Mouse (Mus musculus) cerebellum, adult 2 months (tissue): ENCODE measurements around the gene Sox5. TPM values are rescaled to one million over a fixed set of nuclear protein-coding genes. Genes with fewer than 3 reads are reported as not detected.

Source experiments
- DNase-seq, 2 experiments: peaks; one replicate each; pipeline ENCODE4 v3.0.0; 2021
- H3K27ac ChIP-seq: fragments of 200-500 bp; 2 replicates; pipeline ENCODE4 v1.5.1; 2012; ENCODE audit warnings: low read length, control low read depth, inconsistent platforms; ENCODE audit not compliant: insufficient read depth
- H3K27me3 ChIP-seq: fragments of 200-500 bp; 2 replicates; pipeline ENCODE4 v1.6.1; 2012; ENCODE audit warnings: inconsistent platforms, mild to moderate bottlenecking, low read length, moderate library complexity; ENCODE audit not compliant: control insufficient read depth, insufficient read depth
- H3K4me1 ChIP-seq: fragments of 200-500 bp; 2 replicates; pipeline ENCODE4 v1.6.1; 2011; ENCODE audit warnings: low read length; ENCODE audit not compliant: control insufficient read depth, insufficient read depth
- H3K4me3 ChIP-seq: fragments of 200-500 bp; replicated peaks from 2 replicates; pipeline ENCODE3; 2011; ENCODE audit warnings: mild to moderate bottlenecking, low read depth, low read length, control low read depth; ENCODE audit not compliant: insufficient read depth
- CTCF ChIP-seq: fragments of 200-500 bp; IDR thresholded peaks from 2 replicates; pipeline ENCODE4 v1.5.1; 2011; ENCODE audit warnings: low read depth, mild to moderate bottlenecking, control low read depth, low read length, moderate library complexity, borderline replicate concordance; ENCODE audit not compliant: insufficient read depth
- POLR2A ChIP-seq: fragments of 200-500 bp; IDR thresholded peaks from 2 replicates; pipeline ENCODE4 v1.6.1; 2011; ENCODE audit warnings: low read length, control low read depth, borderline replicate concordance; ENCODE audit not compliant: insufficient read depth
- WGBS: fragments of 180-500 bp; shearing (Covaris S2); methylation state at CpG from one replicate; pipeline ENCODE4 v1.1.7; 2018; 5-methylcytosine and 5-hydroxymethylcytosine counted together
- polyA plus RNA-seq: library from polyadenylated mRNA; depleted of rRNA; stranded (reverse); fragments of >200 nt; gene quantifications from 2 replicates; pipeline ENCODE4 v1.2.3, GENCODE M21; 2012

Sox5 gene
- polyA plus RNA-seq, 1 experiment, result 13.3 TPM

DNA sequence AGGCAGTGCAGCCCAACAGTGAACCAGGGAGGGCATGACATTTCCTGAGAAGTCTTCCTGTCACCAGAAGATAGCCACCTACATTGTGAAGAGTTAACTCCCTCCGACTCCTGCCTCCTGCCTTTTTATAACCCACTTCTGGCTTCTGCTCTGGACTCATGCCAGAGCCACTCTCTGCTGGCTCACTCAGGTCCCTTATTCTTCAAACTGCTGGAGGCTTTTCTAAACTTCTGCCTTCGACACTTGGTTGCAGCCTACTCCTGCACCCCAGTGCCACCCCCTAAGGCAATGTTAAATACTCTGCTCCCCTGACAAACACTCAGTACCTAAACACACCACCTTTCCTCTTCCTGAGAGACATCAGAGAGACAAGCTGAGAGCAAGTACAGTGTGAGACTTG, 12.7 kb downstream of the Sox5 start:
- no peak for DNase-seq
- 0 out of 2 replicates have a peak, but pooled peaks cover 2% of the 10 kb centered on the region for H3K27me3 ChIP-seq
- H3K4me1 ChIP-seq, result no peaks in the 10 kb centered on the region
- 27% methylated on average over 2 of the region's 2 CpGs for WGBS
- H3K4me3 ChIP-seq, result no peak overlapping the region
- H3K27ac ChIP-seq, result no peak overlapping the region
- TF ChIP-seq POLR2A, result no peak
- no peak for TF ChIP-seq CTCF

GRCm38 (mm10) chr6:144761902-144762301, 19.9 kb downstream of the Sox5 start:
- WGBS, result 83% methylated on average over 12 of the region's 12 CpGs
- no peak for DNase-seq
- Histone ChIP-seq H3K4me1 (no peaks in the 10 kb centered on the region), H3K27me3 (no peaks in the 10 kb centered on the region), H3K4me3 (no peak overlapping the region), H3K27ac (no peak overlapping the region)
- TF ChIP-seq CTCF, result no peak
- TF ChIP-seq POLR2A, result no peak

DNA sequence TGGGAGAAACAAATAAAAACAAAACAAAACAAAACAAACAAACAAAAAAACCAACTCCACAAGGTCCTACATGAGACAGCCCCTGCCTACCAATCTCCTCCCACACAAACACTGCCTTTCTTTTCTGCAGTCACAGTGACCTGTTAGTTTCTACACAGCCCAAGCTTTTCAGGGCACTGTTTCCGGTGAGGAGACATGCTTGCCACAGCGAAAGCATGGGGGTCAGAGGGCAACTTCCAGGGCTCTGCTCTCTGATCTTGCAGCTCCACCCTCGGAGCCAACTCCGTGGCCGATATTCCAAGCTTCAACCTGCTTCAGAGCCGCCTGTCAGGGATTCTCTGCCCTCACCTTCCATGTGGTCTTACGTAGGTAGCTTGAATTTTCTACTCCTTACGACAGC, 22.6 kb downstream of the Sox5 start:
- no peak for TF ChIP-seq POLR2A
- DNase-seq, result no peak
- H3K27ac ChIP-seq, result no peak overlapping the region
- H3K4me1 ChIP-seq, result no peaks in the 10 kb centered on the region
- H3K4me3 ChIP-seq, result no peak overlapping the region
- H3K27me3 ChIP-seq, result no peaks in the 10 kb centered on the region
- 58% methylated on average over 8 of the region's 8 CpGs for WGBS

DNA sequence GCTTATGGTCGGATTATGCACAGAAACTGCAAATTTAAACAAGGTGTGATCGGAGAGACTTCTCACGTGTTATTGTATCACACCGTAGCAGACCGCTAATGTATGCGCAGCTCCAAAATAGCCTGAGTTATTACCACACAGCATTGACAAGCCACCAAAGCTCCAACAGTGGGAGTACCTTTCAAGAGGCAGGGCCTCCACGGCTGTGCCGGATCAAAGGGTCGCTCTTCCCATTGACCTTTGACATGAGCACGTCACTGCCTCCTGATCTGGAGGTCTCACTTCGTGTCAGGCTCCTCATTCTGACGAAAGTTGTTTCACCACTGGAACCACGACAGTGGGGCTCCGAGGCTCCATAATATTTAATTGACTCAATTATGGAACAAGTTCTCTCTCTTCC, 24.4 kb downstream of the Sox5 start:
- TF ChIP-seq POLR2A (no peak), CTCF (no peak)
- Histone ChIP-seq H3K27ac (no peak overlapping the region), H3K4me3 (no peak overlapping the region), H3K27me3 (no peaks in the 10 kb centered on the region), H3K4me1 (no peaks in the 10 kb centered on the region)
- WGBS, result 58% methylated on average over 14 of the region's 14 CpGs
- DNase-seq, result no peak

DNA sequence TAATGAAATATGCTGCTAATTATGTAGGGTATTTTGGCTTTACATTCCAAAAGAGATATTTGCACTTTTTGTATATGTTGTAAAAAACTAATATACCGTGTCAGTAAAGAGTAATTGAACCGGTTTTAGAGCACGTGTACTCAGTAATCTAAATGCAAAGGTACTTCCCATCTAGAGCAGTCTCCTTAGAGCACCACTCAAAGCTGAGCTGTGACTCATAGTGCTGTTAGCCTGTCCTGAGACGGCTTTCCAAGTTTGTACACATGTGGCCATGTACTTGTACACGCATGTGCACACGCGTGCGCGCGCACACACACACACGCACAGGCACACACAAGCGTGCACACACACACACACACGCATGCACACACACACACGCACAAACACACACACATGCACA, 25.3 kb downstream of the Sox5 start:
- Histone ChIP-seq H3K4me1 (no peaks in the 10 kb centered on the region), H3K27ac (no peak overlapping the region), H3K4me3 (no peak overlapping the region), H3K27me3 (no peaks in the 10 kb centered on the region)
- DNase-seq, result no peak
- WGBS, result 95% methylated on average over 14 of the region's 14 CpGs
- no peak for TF ChIP-seq CTCF

DNA sequence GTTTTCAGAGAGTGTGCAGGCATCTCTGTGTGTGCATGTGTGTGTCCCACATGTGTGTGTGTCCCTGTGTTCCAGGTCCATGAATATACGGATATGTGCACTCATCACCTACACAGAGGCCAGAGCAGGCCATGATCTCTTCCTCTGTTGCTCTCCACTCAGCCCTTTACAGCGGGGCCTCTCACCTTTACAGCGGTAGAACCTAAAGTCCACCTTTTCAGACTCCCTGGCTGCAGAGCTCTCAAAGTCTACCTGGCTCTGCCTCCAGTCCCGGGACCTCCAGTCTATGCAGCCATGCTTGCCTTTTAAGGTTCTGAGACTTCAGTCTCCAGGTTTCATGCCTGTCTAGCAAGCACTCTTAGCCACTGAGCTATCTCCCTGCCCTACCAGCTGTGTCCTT, 26.5 kb downstream of the Sox5 start:
- TF ChIP-seq CTCF (no peak), POLR2A (no peak)
- 93% methylated on average over 4 of the region's 4 CpGs for WGBS
- no peak for DNase-seq
- Histone ChIP-seq H3K27ac (no peak overlapping the region), H3K27me3 (no peaks in the 10 kb centered on the region), H3K4me1 (no peaks in the 10 kb centered on the region), H3K4me3 (no peak overlapping the region)

DNA sequence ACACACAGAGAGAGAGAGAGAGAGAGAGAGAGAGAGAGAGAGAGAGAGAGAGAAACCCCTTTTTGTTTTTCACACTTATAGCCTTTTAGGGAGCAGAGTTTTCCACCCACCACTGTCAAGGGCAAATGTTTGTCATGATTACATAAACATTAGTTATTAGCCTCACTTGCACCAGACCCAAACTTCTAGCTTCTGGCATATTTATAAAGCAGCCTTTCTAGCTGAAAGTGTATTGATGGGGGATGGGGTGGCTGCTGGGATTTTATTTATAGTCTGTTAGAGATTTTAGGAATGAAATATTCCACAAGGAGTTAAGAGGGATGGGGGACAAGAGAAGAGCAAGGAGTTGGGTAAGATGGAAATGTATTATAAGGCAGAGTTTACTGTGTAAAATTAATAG, 27.4 kb downstream of the Sox5 start:
- Histone ChIP-seq H3K27ac (no peak overlapping the region), H3K4me3 (no peak overlapping the region), H3K4me1 (no peaks in the 10 kb centered on the region), H3K27me3 (no peaks in the 10 kb centered on the region)
- no peak for DNase-seq
- TF ChIP-seq CTCF (no peak), POLR2A (no peak)

DNA sequence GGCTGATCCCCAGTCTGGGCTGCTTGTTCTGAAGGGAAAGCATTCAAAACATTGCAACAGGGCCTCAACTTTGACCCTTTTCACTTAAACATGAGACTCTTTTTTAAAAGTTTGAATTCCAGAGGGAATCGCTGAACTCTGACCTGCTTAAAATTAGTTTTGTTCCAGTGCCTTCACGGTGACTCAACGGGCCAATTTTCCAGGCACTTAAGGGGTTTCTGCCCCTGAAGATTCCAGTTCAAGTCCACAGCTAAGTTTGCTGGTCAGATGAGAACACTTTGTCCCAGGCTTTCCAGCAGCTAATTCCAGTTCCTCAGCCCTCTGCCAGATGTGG, 27.8 kb downstream of the Sox5 start:
- no peaks in the 10 kb centered on the region for H3K4me1 ChIP-seq
- H3K27me3 ChIP-seq, result no peaks in the 10 kb centered on the region
- 31% methylated on average over 3 of the region's 3 CpGs for WGBS
- no peak for DNase-seq
- TF ChIP-seq CTCF, result no peak
- no peak for TF ChIP-seq POLR2A
- H3K4me3 ChIP-seq, result no peak overlapping the region
- no peak overlapping the region for H3K27ac ChIP-seq
